Mouse (Mus musculus): ENCODE measurements at regions not wholly inside any gene's neighbourhood (a gene's known extent, or its start where the extent isn't known, plus 50 kb on each side); places are given as distances from the start of the nearest gene placed in this dataset.

DNA sequence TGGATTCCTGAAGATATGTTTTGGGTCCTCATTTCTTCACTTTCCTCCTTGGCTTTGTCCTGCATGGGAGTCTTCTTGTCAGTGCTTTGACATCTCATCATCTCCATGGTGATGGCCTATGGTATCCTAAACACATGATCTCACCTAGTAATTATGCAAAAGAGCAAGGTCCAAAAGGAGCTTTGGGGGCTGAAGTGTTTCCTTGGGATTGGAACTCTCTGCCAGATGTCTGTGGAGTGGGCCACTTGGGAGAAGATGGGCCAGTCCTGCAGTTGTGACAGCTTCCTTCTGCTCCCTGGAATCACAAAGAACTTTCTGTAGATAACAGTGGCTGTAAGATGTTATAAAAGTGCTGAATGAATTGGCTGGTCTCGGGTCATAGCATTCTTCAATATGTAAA lies 182.4 kb downstream of the Ttc32 start:
- ATAC-seq (ENCODE audit: low read depth): no peak
- Histone ChIP-seq H3K27ac (ENCODE audit: low read length) (no peak overlapping the region), H3K4me2 (ENCODE audit: low read depth, low read length) (no peak overlapping the region), H3K36me3 (ENCODE audit: control insufficient read depth, insufficient read depth) (no peaks in the 10 kb centered on the region), H3K9me3 (replicated peaks; ENCODE audit: control insufficient read depth, low read length) (no peaks in the 10 kb centered on the region), H3K4me1 (ENCODE audit: control insufficient read depth, low read depth, low read length) (no peaks in the 10 kb centered on the region), H3K27me3 (ENCODE audit: control insufficient read depth, insufficient read depth, low read depth, low read length) (no peaks in the 10 kb centered on the region), H3K9ac (ENCODE audit: low read depth, low read length) (no peak overlapping the region), H3K4me3 (ENCODE audit: low read depth, low read length) (no peak overlapping the region)
- WGBS (ENCODE audit: insufficient replicate concordance): 47% methylated on average over 1 of the region's 1 CpGs

DNA sequence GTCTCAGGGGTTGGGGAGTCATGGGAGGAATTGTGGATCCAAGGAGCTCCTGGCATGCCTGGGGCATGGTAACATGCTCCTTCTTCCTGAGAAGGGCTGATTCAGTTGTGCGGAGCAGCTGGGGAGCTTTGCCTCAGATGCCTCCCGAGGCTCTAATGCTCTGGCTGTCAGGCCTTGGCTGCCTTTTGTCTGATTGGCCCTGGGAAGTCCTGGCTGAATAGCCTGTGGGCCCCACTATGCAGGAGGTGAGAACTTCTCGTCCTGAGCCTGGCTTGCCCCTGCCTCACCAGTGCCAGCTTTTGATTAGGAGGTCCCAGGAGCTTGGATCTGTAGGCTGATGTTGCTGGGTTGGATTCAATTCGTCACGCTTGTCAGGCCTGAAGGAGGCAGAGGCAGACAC lies 195.2 kb downstream of the Ttc32 start:
- H3K4me3 ChIP-seq (ENCODE audit: low read depth, low read length): no peak overlapping the region
- no peak overlapping the region for H3K27ac ChIP-seq (ENCODE audit: low read length)
- H3K27me3 ChIP-seq (ENCODE audit: control insufficient read depth, insufficient read depth, low read depth, low read length): no peaks in the 10 kb centered on the region
- WGBS (ENCODE audit: insufficient replicate concordance): 42% methylated on average over 5 of the region's 5 CpGs
- no peaks in the 10 kb centered on the region for H3K36me3 ChIP-seq (ENCODE audit: control insufficient read depth, insufficient read depth)
- no peak for ATAC-seq (ENCODE audit: low read depth)
- H3K9me3 ChIP-seq (replicated peaks; ENCODE audit: control insufficient read depth, low read length): no peaks in the 10 kb centered on the region
- H3K9ac ChIP-seq (ENCODE audit: low read depth, low read length): no peak overlapping the region
- no peak overlapping the region for H3K4me2 ChIP-seq (ENCODE audit: low read depth, low read length)
- H3K4me1 ChIP-seq (ENCODE audit: control insufficient read depth, low read depth, low read length): no peaks in the 10 kb centered on the region

DNA sequence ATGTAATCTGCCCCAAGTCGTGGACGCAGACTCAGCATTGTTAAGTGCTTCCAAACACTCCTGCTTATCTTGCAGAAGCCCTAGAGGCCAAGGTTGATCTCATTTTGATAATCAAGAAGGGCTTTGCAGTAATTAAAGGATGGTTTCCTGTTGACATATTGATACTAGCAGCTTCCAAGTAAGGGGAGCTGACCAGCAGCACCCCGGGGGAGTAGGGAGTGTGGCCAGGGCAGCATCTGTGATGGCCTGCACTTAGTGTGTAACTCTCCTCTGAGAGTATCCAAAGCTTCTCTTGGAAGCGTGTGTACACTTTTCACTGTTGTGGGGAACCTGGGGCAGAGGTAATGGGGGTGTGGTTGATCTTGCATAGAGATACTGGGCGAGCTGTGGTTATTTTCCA lies 198.1 kb downstream of the Ttc32 start:
- Histone ChIP-seq H3K4me1 (ENCODE audit: control insufficient read depth, low read depth, low read length) (no peaks in the 10 kb centered on the region), H3K4me3 (ENCODE audit: low read depth, low read length) (no peak overlapping the region), H3K4me2 (ENCODE audit: low read depth, low read length) (no peak overlapping the region), H3K27me3 (ENCODE audit: control insufficient read depth, insufficient read depth, low read depth, low read length) (no peaks in the 10 kb centered on the region), H3K36me3 (ENCODE audit: control insufficient read depth, insufficient read depth) (no peaks in the 10 kb centered on the region), H3K27ac (ENCODE audit: low read length) (no peak overlapping the region), H3K9ac (ENCODE audit: low read depth, low read length) (no peak overlapping the region), H3K9me3 (replicated peaks; ENCODE audit: control insufficient read depth, low read length) (no peaks in the 10 kb centered on the region)
- WGBS (ENCODE audit: insufficient replicate concordance): 48% methylated on average over 5 of the region's 5 CpGs
- no peak for ATAC-seq (ENCODE audit: low read depth)

DNA sequence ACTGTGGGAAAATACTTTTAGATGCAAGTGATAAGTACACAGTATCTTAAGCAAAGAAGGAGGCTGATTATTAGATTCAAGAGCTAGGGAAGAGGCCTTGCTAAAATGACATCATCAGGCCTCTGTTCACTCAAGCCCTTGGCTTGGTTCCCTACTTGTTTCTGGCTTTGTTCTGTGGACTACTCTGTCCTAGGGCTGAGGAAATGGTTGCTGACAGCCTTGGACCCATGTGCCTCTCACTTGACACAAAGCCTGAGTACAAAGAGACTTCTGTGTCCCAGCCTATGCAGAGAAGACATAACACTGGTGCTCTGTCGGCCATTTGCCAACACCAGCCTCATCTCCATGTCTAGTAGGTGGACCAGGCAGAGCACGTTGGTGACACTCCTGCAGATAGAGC lies 198.7 kb downstream of the Ttc32 start:
- Histone ChIP-seq H3K27me3 (ENCODE audit: control insufficient read depth, insufficient read depth, low read depth, low read length) (no peaks in the 10 kb centered on the region), H3K9me3 (replicated peaks; ENCODE audit: control insufficient read depth, low read length) (no peaks in the 10 kb centered on the region), H3K9ac (ENCODE audit: low read depth, low read length) (no peak overlapping the region), H3K27ac (ENCODE audit: low read length) (no peak overlapping the region), H3K4me3 (ENCODE audit: low read depth, low read length) (no peak overlapping the region), H3K4me1 (ENCODE audit: control insufficient read depth, low read depth, low read length) (no peaks in the 10 kb centered on the region), H3K36me3 (ENCODE audit: control insufficient read depth, insufficient read depth) (no peaks in the 10 kb centered on the region), H3K4me2 (ENCODE audit: low read depth, low read length) (no peak overlapping the region)
- WGBS (ENCODE audit: insufficient replicate concordance): 55% methylated on average over 2 of the region's 2 CpGs
- ATAC-seq (ENCODE audit: low read depth): no peak

DNA sequence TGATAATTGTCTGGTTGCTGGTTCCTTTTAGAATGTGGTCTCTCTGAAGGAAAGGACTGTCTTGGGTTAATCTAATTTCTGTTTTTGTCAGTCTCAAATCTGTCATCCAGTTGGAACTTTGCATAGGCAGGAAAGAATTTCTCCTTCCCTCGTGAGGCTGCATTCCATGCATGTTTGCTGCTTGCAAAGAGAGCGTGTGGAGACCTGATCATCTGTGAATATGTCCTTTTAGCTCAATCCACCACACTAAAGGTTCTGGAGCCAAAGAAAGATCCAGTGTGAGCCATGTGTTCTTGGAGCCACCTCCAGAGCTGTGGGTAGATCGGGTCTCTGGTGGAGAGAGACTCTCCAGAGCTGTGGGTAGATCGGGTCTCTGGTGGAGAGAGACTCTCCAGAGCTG lies 200.2 kb downstream of the Ttc32 start:
- H3K9me3 ChIP-seq (replicated peaks; ENCODE audit: control insufficient read depth, low read length): no peaks in the 10 kb centered on the region
- no peak overlapping the region for H3K9ac ChIP-seq (ENCODE audit: low read depth, low read length)
- WGBS (ENCODE audit: insufficient replicate concordance): 63% methylated on average over 4 of the region's 4 CpGs
- H3K27ac ChIP-seq (ENCODE audit: low read length): no peak overlapping the region
- H3K4me2 ChIP-seq (ENCODE audit: low read depth, low read length): no peak overlapping the region
- H3K36me3 ChIP-seq (ENCODE audit: control insufficient read depth, insufficient read depth): no peaks in the 10 kb centered on the region
- ATAC-seq (ENCODE audit: low read depth): no peak
- no peak overlapping the region for H3K4me3 ChIP-seq (ENCODE audit: low read depth, low read length)
- no peaks in the 10 kb centered on the region for H3K27me3 ChIP-seq (ENCODE audit: control insufficient read depth, insufficient read depth, low read depth, low read length)
- no peaks in the 10 kb centered on the region for H3K4me1 ChIP-seq (ENCODE audit: control insufficient read depth, low read depth, low read length)

DNA sequence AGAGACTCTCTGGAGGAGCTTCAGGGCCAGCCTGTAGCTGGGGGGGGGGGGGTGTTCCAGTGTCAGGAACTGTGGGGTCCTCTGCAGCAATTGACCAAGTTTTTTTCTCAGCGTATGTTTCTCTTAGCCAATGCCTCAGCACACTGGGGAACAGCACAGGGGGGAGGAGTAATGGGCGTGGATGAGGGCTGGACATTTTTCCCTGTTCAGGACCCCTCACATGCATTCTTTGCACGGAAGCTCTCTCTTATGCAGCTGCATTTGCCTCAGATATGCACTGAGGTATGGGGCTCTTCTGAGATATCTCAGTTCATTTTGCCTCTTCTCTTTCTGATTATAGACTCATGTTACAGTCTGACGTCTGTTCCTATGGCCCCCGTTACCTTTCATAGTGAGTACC lies 200.8 kb downstream of the Ttc32 start:
- WGBS (ENCODE audit: insufficient replicate concordance): 58% methylated on average over 5 of the region's 5 CpGs

DNA sequence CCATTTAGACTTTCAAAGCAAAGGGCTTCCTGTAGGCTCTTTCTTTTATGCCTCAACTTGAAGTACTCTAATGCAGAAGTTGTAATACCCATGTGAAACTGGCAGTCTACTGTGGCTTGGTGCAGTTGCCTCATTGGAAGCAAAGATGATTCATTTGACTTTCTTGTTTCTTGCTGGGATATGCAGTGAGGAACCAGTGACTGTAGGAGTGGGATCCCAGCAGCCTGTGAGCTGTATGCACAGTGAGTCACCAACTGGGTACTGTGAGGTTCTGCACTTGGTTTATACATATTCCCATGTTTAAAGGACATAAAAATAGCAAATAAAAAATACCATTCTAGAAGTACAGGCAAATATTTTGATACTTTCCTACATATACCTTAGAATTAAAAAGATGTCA lies 202.6 kb downstream of the Ttc32 start:
- no peaks in the 10 kb centered on the region for H3K36me3 ChIP-seq (ENCODE audit: control insufficient read depth, insufficient read depth)
- H3K4me3 ChIP-seq (ENCODE audit: low read depth, low read length): no peak overlapping the region
- H3K27ac ChIP-seq (ENCODE audit: low read length): no peak overlapping the region
- no peak overlapping the region for H3K4me2 ChIP-seq (ENCODE audit: low read depth, low read length)
- no peaks in the 10 kb centered on the region for H3K9me3 ChIP-seq (replicated peaks; ENCODE audit: control insufficient read depth, low read length)
- H3K27me3 ChIP-seq (ENCODE audit: control insufficient read depth, insufficient read depth, low read depth, low read length): no peaks in the 10 kb centered on the region
- no peak for ATAC-seq (ENCODE audit: low read depth)
- no peaks in the 10 kb centered on the region for H3K4me1 ChIP-seq (ENCODE audit: control insufficient read depth, low read depth, low read length)
- H3K9ac ChIP-seq (ENCODE audit: low read depth, low read length): no peak overlapping the region

More for the DNA sequence above, 200.8 kb downstream of the Ttc32 start:
- no peak overlapping the region for H3K27ac ChIP-seq (ENCODE audit: low read length)
- H3K9me3 ChIP-seq (replicated peaks; ENCODE audit: control insufficient read depth, low read length): no peaks in the 10 kb centered on the region
- H3K4me3 ChIP-seq (ENCODE audit: low read depth, low read length): no peak overlapping the region
- H3K4me2 ChIP-seq (ENCODE audit: low read depth, low read length): no peak overlapping the region
- no peak for ATAC-seq (ENCODE audit: low read depth)
- H3K36me3 ChIP-seq (ENCODE audit: control insufficient read depth, insufficient read depth): no peaks in the 10 kb centered on the region
- no peak overlapping the region for H3K9ac ChIP-seq (ENCODE audit: low read depth, low read length)
- no peaks in the 10 kb centered on the region for H3K27me3 ChIP-seq (ENCODE audit: control insufficient read depth, insufficient read depth, low read depth, low read length)
- no peaks in the 10 kb centered on the region for H3K4me1 ChIP-seq (ENCODE audit: control insufficient read depth, low read depth, low read length)

DNA sequence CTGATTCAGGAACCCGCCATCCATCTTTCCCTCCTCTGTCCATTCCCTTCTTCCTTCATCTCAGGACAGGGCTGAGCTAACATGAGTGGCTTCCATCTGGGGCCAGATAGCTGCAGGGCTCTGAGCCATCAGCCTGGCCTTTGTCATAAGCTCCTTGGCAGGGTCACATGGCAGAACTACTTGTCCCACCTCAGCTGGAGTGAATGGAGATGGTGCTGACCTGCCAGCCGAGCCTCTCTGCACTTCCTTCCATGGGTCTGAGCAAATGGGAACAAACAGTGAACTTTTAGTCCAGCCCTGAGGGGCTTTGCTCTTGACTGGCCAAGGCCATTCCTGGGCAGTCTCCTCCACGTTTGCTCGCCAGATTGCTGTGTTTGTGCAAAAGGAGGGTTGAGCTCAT lies 206.1 kb downstream of the Ttc32 start:
- no peaks in the 10 kb centered on the region for H3K27me3 ChIP-seq (ENCODE audit: control insufficient read depth, insufficient read depth, low read depth, low read length)
- no peaks in the 10 kb centered on the region for H3K4me1 ChIP-seq (ENCODE audit: control insufficient read depth, low read depth, low read length)
- H3K9ac ChIP-seq (ENCODE audit: low read depth, low read length): no peak overlapping the region
- H3K4me2 ChIP-seq (ENCODE audit: low read depth, low read length): no peak overlapping the region
- ATAC-seq (ENCODE audit: low read depth): no peak
- no peak overlapping the region for H3K27ac ChIP-seq (ENCODE audit: low read length)
- no peaks in the 10 kb centered on the region for H3K36me3 ChIP-seq (ENCODE audit: control insufficient read depth, insufficient read depth)
- 38% methylated on average over 4 of the region's 4 CpGs for WGBS (ENCODE audit: insufficient replicate concordance)
- H3K9me3 ChIP-seq (replicated peaks; ENCODE audit: control insufficient read depth, low read length): no peaks in the 10 kb centered on the region
- no peak overlapping the region for H3K4me3 ChIP-seq (ENCODE audit: low read depth, low read length)

DNA sequence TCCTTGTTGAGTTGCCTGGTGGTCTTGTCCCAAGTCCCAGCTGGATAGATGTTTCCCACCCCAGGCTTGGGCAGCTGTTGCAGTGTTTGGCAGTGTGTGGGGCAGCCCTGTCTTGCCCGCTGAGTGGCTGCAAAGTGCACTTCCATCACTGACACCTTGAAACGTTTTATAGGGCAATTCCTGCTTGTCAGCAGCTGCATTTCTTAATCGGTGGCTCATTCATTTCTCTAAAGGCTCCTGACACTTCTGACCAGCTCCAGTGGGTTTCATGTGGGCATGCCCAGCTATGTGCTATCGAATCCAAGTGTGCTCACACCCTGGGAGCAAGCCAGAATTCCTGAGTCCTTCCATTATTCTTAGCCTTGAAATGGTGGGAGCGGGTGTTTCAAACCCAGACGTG lies 207.7 kb downstream of the Ttc32 start:
- H3K9ac ChIP-seq (ENCODE audit: low read depth, low read length): no peak overlapping the region
- H3K27me3 ChIP-seq (ENCODE audit: control insufficient read depth, insufficient read depth, low read depth, low read length): no peaks in the 10 kb centered on the region
- H3K4me2 ChIP-seq (ENCODE audit: low read depth, low read length): no peak overlapping the region
- WGBS (ENCODE audit: insufficient replicate concordance): 52% methylated on average over 6 of the region's 6 CpGs
- no peak for ATAC-seq (ENCODE audit: low read depth)
- no peak overlapping the region for H3K4me3 ChIP-seq (ENCODE audit: low read depth, low read length)
- no peaks in the 10 kb centered on the region for H3K9me3 ChIP-seq (replicated peaks; ENCODE audit: control insufficient read depth, low read length)
- H3K27ac ChIP-seq (ENCODE audit: low read length): no peak overlapping the region
- no peaks in the 10 kb centered on the region for H3K36me3 ChIP-seq (ENCODE audit: control insufficient read depth, insufficient read depth)
- no peaks in the 10 kb centered on the region for H3K4me1 ChIP-seq (ENCODE audit: control insufficient read depth, low read depth, low read length)

DNA sequence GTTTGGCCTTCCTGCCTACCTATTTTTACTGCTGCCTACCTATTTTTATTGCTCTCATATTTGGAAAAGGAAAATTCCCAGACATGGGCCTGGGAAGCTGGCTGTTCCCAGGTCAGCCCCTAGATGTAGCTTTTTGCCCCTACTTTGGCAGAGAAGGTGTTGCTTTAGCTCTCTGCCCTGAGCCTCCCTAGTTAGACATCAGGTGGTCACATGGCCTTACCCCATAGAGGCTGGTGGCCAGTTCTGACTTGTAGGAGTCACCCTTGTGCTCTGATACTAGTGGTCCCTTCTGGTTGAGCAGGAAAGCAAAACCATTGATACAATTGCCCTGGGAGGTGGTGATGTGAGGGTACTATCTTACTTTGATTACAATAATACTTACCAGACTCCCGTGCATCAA lies 208.2 kb downstream of the Ttc32 start:
- Histone ChIP-seq H3K9me3 (replicated peaks; ENCODE audit: control insufficient read depth, low read length) (no peaks in the 10 kb centered on the region), H3K4me1 (ENCODE audit: control insufficient read depth, low read depth, low read length) (no peaks in the 10 kb centered on the region), H3K4me3 (ENCODE audit: low read depth, low read length) (no peak overlapping the region), H3K27me3 (ENCODE audit: control insufficient read depth, insufficient read depth, low read depth, low read length) (no peaks in the 10 kb centered on the region), H3K27ac (ENCODE audit: low read length) (no peak overlapping the region), H3K4me2 (ENCODE audit: low read depth, low read length) (no peak overlapping the region), H3K36me3 (ENCODE audit: control insufficient read depth, insufficient read depth) (no peaks in the 10 kb centered on the region), H3K9ac (ENCODE audit: low read depth, low read length) (no peak overlapping the region)
- 35% methylated on average over 1 of the region's 1 CpGs for WGBS (ENCODE audit: insufficient replicate concordance)
- no peak for ATAC-seq (ENCODE audit: low read depth)

Measured in liver, embryonic 16.5 days (tissue).